Mouse (Mus musculus): Measurements from ENCODE around the gene Lrrc28.
A peak's percentile ranks its signal among the peaks of the same experiment; 100 is the strongest.

The Lrrc28 gene

DNA sequence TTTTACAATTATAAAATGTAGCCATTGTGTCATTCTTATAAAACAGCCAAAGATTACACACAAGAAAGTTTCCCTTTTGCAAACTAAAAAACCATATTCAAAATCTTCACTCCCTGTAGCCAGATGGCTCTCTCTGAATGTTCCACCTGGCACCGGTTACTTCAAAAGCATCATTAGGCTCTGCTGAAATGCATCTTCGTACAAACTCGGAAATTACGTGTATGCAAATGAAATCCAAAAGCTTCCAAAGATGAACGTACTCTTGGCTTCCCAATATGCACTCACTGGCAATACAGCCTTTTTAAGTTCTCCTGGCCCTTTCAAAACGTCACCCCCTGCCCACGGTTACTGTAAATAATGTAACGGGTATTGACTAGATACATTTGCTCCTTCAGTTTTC, 777 bp downstream of the Lrrc28 start:
- no peak for DNase-seq

DNA sequence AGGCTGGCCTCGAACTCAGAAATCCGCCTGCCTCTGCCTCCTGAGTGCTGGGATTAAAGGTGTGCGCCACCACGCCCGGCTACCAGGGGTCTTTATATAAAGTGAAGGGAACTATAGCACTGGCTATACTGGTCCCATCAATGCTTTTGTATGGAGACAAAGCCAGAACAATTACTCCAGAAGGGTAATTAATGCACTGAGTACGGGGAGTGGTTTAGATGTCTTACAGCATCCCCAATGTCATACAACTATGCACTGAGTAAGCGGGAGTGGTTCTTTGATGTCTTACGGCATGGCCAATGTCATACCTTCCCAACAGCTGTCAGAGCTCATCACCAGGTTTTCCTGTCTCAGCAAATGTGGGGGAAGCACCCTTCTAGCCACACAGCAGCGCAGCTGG, 2.1 kb downstream of the Lrrc28 start:
- DNase-seq: no peak

DNA sequence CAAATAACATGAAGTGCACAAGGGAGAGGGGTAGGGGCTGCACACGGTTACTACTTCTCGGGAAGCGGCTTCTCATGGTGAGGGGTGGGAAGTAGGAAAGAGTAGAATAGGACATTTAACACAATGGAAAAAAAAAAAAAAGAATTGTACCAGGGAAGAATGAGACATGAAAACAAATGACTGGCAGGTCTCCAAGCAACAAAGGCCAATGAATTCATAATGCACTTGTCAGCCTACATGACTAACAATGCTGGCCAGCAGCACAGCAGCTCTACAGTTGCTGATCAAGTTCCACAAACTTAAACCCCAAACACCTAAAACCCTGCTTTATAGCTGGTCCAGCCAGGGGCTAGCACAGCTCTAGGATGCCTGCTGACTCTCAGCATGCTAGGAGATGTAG, 6.1 kb downstream of the Lrrc28 start:
- DNase-seq: no peak

DNA sequence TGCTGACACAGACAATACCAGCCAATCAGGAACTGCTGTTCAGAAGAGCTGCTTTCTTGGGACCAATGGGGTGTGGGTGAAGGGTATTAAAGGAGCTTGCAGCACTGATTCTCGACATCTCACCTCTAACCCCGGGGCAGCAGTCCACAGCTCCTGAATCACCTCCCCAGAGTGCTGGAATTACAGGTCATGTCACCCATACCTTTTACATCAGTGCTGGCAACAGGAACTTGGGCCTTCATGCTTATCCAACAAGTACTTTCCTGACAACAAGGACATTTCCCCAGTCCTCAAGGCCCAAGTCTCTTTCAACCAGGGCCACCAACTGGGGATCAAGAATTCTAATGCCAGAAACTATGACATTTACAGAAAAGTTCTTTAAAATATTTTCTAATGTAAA, 8.9 kb downstream of the Lrrc28 start:
- DNase-seq: peak; percentile 3

DNA sequence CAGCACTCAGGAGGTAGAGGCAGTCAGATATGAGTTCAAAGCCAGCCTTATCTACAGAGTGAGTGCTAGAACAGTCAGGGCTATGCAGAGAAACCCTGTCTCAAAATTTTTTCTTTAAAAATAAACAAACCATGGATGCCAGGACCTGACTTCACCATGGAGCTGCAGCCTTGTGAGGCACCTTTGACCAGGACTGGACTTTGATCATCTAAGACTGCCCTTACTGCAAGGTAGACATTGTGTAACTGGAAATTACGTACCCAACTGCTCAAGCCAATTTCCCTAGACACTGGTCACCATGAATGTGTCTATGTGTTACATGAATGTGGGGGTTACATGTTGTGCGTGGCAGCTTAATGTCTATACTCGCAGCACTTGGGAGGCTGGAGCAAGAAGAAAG, 10.9 kb downstream of the Lrrc28 start:
- no peak for DNase-seq

DNA sequence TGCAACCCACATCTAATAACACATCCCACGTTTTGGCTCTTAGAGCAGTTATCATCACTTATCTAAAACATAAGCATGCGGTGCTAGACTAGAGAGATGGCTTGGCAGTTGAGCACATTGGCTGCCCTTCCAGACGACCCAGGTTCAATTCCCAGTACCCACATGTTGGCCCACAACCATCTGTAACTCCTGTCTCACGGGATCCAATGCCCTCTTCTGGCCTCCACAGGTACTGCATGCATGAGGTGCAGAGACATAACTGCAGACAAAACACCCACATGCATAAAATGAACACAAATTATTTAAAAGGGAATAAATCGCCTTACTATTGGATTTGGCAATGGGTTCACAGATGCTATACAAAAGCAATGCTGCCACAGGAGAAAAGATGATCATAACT, 12.7 kb downstream of the Lrrc28 start:
- no peak for DNase-seq

DNA sequence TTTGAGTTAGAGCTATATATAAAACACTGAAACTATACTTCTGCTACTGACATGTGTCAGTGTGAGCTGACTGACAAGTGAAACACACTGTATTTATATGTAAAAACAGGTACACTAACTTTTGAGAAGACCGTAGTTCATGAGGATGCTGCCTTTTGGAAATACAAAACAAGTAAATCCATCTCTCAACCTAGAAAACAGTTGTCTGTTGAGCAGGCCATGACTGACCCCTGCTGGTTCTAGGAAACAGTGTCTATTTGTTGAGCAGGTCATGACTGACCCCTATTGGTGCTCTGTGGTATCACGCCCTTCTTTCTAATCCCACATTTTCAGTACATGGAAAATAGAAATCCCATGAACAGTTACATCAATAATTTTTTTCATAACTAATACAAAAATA, 14.3 kb downstream of the Lrrc28 start:
- DNase-seq: peak; percentile 88

DNA sequence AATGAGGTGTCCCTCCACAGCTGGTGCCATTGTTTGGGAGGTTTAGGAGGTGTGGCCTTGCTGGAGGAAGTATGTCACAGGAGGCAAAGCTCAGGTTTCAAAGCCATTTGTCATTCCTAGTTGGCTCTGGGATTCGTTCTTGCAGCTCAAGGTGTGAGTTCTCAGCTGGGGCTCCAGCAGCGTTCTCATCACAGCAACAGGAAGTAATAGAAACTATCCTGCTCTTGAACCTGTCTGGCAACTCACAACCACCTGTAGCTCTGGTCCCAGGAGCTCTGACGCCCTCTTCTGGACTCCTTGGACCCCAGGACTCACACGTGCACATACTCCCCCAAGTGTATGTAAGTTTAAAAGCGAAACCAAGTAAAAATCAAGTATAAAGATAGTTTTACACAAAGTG, 15.4 kb downstream of the Lrrc28 start:
- no peak for DNase-seq

DNA sequence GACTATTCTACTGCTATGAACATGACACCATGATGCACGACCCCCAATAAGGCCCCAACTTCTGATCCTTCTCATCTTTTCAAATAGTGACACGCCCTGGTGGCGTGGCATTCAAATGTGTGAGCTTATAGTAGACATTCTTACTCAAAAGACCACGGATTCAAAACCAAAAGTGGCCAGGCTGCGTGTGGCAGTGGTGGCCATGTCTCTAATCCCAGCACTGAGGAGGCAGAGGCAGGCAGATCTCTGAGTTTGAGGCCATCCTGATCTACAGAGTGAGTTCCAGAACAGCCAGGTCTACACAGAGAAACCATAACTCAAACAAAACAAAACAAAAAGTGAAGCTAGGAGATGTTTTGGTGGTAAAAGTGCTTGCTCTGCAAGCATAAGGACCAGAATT, 18.4 kb downstream of the Lrrc28 start:
- no peak for DNase-seq

DNA sequence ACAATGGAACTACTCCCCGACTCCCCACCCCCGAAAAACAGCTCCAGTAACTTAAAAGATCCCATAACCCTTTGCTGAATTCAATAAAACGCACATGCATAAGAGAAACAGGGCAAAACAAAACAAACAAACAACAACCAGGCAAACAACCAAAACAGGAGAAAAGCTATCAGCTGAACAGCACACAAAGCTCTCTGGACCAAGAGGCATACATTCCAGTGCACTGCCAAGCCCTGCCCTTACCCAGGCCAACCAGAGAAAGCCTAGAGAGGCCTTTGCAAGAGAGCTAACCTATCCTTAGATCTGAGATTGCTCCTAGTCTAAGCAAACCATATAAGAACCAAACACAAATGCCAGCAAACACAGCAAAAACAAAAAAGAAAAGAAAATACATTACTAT, 22.9 kb downstream of the Lrrc28 start:
- no peak for DNase-seq

DNA sequence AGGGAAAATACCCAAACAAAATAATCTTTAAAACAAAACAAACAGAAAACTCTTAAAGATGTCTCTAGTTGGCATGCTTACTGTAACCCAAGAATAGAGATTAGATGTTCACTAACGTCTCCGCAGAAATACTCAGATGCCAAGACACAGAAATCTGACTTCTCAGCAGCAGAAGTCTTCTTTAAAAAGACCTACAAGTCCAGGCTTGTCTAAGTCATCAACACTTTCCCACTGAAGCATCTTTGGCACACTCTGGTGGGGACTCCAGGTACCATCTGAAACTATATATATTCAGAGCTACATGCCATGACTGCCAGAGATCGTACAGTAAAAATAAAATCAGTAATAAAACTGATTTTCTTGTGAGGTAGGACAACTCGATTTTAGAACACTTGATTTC, 25.2 kb downstream of the Lrrc28 start:
- DNase-seq: no peak

DNA sequence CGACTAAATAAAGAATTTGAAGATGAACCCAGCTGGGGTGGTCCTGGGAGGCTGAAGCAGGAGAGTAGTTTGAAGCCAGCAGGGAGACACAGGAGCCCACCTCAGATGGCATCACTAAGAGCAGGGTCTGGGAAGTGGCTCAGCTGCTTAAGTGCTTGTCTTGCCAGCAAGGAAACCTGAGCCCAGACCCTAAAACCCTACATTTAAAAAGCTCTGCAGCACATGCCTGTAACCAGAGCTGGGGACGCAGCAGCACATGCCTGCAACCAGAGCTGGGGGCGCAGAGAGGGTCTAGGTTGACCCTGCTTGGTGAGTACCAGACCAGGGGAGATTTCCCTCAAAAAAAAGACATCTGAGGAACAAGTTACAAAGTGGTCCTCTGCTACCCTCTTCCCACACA, 26.8 kb downstream of the Lrrc28 start:
- no peak for DNase-seq

DNA sequence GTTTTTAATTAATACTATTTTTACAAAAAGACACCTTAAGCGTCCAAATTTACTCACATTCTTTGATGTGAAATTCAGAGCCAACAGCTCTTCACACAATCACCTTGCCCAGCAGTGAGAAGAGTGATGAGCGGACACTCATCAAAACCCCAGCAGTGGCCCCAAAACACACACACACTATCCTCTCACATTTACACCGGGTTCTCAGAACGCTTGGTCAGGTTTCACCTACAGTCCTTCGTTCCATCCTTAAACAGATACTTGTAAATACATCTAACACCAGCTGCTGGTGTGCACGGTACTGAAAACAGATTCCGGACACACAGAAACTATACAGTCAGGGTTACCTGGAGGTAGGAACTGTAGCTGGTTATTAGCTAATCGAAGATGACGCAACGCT, 27.4 kb downstream of the Lrrc28 start:
- no peak for DNase-seq

DNA sequence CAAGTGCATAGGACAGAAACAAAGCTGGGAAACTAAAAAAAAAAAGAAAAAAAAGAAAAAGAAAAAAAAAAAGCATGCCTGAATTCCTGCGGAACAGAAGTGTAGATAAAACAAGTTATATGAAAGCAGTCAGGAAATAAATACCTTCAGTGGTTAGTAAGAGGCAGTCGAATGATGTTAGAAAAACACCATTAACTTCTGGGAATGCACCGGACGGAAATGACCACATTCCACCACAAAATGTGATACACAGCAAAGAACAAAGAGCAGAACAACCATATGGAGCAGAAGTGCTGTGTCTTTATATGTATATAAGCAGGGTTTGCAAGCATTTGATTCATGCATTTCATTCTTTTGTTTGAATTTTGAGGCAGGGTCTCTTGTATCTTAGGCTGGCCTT, 28.2 kb downstream of the Lrrc28 start:
- no peak for DNase-seq

DNA sequence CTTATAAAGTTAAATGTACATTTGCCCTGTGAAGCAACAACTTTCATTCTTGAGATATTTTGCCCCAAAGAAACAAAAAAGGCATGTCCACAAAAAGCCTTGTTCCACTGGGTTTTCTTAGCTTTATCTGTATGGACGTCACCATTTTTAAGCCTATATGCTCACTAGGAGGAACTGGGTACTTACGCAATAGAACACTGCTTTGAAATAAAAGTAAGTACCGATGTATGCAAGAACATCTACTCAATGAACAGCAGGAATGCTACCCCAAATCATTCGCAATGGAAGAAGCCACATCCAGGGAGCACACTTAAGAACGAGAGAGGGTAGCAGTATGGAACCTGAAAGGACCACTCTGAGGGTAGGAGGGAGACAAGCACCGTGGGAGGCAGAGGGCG, 30.6 kb downstream of the Lrrc28 start:
- DNase-seq: no peak

DNA sequence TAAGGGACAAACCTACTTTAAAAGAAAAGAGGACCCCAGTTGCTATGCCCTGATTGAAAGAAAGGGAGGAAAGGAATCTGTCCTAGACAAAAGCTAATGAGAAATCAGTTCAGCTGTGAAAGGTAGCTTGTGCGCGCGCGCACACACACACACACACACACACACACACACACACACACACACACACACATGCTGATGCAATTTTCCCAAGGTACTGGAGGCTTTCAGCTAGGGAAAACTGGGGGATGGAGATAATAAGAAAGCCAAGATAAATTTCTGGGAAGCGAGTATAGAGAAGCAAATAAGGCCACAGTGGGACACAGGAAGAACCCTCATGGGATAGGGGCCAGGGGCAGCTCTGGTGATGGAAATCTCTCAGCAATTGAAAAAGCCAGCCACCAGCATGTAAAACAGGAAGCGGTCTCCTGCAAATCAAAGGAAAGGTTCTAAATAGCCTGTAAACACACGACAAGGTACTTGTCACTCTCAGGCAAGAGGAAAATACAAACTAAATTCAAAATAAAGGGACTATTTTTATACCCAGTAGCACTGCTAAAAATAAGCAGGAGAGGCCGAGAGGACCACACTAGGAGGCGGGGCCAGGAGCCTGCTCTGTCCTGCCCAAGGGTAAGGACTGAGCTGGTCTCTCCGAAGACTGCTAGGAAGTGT, 31.1 kb downstream of the Lrrc28 start:
- peak; percentile 49 for DNase-seq

DNA sequence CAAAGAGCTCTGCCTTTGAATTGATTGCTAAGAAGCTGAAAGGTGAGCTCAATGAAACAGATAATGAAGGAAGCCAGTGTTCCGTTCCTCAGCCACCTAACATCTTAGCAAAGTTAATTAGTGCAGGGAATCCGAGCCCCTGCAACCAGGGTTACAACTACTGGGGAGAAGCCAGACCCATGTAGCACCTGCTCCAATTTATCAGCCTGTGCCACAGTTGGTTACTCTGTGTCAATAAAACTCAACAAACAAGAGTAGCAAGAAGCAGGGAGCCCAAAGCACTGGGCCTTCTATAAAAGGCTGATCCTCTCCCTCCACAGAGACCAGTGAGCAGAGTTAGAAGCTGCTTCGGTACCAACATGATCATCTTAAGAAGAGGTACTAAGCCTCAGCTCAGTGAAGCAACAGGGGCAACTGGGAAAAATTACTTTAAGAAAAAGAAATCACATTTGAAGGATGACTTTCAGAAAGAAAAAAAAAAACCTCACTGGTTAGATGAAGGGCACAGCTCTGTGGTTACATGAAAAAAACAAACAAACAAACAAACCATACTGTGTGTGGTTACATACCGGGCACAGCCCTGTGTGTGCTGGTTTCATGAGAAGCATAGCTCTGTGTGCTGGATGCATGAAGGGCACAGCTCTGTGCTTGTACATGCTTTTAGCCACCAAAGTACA, 36.6 kb downstream of the Lrrc28 start:
- DNase-seq: no peak

DNA sequence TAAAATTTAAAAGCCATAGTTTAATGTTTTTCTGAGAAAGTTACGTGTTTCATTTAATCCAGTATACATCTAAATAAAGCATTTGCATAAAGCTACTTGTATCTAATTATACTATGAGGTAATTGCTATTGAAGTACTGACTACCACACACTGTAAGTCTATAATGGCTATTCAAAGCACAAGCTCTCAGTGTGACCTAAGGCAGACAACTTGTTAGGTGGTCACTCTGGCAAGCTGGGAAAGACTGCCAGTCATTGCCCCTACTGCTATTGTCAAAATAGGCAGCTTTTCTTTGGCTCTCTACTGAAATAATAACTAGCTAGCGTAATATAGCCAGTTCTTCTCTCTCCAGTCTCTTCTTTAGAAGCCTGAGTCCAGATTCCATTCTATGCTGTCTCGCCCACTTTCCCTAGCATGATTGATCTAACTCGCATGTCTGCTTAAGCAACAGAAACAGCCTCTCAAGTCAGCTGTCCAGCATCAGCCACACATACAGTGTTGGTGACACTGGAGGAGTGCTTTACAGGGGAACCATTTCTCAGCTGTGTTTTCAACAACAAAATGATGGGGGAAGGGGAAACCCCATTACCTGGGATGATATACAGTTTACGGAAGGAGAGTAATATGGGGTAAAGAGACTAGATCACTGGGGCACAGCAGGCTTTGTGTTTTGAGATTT, 37.3 kb downstream of the Lrrc28 start:
- DNase-seq: no peak

DNA sequence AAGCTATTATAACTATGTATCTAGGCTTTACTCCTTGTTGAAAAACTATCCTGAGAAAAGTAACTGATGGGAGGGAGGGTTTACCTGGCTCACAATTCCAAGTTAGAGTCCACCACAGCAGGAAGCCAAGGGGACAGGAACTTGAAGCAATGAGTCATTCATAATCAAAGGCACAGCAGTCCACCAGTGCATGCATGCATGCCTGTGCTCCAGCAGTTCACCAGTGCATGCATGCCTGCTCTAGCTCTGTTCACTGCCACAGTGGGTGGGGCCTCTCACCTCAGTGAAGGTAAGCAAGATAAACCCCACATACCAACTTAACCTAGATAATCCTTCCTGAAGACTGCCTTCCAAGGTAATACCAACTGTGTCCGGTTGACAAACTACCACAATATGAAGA, 38.8 kb downstream of the Lrrc28 start:
- no peak for DNase-seq

DNA sequence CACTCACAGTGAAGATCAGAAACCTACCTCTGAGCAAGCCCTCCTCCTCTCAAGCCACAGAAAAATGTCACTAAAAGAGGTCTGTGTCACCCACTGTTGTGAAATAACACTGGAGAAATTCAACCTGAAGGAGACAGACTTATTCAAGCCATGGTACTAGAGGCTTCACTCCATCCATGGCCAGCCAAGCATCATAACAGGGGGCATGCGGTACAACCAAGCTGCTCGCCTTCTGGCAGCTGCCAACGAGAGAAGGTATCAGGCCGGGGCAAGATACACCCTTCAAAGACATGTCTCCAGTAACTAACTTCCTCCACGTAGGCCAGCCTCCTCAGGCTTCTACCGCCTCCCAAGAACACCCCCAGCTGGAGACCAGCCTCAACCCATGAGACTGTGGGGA, 40.0 kb downstream of the Lrrc28 start:
- DNase-seq: no peak

DNA sequence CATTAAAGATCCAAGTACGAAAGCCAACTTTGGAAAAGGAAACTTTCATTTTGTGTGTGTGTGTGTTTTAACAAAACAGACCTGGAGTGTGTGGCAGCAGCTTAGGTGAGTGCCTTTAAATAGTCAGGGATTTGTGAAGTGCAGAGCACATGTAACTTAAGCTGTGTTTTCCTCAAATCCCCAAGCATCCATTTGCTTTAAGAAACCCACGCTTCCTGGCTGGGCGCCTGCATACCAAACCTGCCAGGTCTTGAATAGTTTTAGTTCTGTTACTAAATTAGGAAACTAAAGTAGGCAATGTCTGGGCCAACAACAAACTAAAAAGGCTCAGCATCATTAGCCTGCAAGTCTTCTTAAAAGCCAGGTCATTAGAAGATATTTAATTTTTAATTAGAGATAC, 47.0 kb downstream of the Lrrc28 start:
- peak; percentile 63 for DNase-seq

DNA sequence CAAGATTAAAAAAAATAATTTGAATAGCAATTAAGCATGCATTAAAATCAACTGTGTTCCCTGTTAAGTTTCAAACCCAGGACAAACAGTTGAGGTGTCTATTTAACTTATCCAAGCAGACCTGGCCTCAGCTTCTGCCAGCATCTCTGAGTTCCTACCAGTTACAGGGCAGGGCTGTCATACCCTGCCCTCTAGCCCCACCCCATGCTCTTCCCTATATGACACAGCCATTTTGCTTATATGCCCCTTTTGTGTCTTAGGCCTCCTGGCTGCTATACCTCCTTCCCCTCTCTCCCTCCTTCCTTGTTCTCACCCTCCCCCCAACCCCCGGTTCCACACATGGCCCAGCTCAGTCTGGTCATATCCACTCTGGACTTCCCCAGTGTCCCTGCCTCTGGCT, 48.1 kb downstream of the Lrrc28 start:
- DNase-seq: no peak

DNA sequence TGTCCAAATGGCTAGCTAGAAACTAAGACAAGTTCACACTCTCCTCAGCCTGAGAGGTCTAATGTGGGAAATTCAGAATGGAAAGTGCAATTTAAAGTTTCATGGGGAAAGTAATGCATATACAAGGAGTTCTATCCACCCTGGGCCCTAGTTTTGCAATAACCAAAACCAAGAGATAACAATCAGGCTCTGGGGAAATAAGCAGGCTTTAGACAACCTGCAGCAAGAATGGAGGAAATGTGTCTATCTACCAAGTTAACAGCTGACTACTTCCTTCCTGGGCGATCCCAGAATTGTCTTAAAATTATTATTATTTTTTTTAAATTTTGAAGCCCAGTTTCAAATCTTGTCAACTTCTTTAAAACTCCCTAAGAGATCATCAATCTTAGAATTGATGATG, 48.7 kb downstream of the Lrrc28 start:
- no peak for DNase-seq

DNA sequence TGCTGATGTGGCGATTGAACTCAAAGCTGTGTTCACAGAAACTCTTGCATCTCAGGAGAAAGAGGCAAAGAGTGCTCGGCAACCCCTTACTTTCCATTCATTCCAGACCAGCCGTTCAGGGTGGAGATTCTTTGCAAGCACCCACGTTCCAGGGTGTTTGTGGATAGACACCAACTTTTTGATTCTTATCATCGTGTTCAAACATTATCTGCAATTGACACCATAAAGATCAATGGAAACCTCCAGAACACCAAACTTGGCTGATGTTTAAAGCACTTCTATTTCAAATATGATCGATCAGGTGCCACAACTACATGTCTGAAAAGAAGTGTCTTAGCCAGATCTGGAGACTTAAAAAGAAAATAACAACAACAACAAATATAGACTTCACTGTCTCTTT, 51.2 kb downstream of the Lrrc28 start:
- no peak for DNase-seq

DNA sequence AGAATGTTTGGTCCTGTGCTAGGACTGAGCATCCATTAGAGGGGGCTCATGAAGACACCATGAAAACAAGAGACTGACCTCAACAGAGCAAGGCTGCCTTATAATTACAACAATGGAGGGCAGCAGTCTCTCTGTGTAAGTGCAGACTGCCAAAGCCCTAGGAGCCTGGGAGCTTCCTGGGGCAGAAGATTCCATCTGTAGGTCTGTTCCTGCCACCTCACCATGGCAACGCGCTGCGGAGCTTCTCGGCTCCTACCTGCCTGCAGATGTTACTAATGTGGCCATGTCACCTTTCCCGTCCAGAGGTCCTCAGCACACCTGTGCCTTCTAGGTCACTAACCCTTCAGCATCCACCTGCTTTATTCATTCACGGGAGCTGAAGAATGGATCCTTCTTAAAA, 52.4 kb downstream of the Lrrc28 start:
- DNase-seq: no peak
